Mouse (Mus musculus): ENCODE results near the gene Gng2. TPM values are rescaled to one million over a fixed set of nuclear protein-coding genes. Genes with fewer than 3 reads are reported as not detected.

Gene Gng2
- polyA plus RNA-seq (2014; fragmentation: Nextera tagmentation; extraction: Ambion mirVana), result 23.7 and 32.7 TPM in 2 replicates

DNA sequence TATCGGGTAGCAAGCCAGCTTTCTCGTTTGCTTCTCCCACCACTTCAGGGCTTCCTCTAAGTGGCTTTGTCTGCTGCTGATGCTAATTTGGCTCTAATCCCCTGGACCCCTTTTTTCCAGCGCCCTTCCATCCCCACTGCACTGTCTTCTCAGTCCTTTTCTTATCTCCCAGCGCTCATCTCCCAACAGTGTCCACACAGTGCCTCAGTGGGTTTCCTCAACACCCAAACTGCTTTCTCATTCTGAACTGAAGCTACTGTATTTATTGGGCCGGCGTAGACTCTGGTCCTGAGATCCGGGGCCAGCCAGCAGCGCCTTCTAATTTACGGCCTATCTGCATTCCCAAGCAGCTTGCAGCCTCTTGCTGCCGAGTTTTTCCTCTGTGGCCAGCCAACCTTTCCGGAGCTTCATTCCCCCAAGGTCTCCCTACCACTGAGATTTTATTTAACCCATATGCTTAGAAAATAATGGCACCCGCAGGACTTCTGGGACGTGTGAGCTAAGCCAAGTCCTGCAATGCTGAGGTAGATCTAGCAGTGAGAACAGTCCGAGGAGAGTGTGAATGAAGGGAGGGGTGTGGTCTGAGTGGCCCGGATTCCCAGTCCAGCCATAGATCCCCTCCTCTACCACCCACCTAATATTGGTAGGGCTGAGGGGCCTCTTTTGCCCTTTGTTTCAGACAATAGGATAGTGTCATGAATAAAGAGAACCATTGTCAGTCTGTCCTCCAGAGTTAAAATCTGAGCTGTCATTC is at the start of gene Gng2:
Gng2 (minus strand) TSS at position 357 of the 754 bp plus-strand sequence.
- WGBS, result 13% methylated on average over 15 of the region's 15 CpGs
- Histone ChIP-seq H3K9ac (ENCODE audit: low read depth, low read length) (peak within 1 kb of the TSS; percentile 47), H3K36me3 (ENCODE audit: control insufficient read depth, insufficient read depth, low read length) (no peaks in the 10 kb centered on the region), H3K9me3 (ENCODE audit: control insufficient read depth, low read length) (no peaks in the 10 kb centered on the region), H3K27ac (ENCODE audit: low read depth, low read length) (peak within 1 kb of the TSS; percentile 9; the same call in 1 of the 2 replicates), H3K4me2 (peak within 1 kb of the TSS; percentile 73), H3K4me1 (replicated peaks; ENCODE audit: control insufficient read depth, insufficient read depth, low read length) (peaks cover 8% of the 10 kb centered on the region; the same call in 1 of the 2 replicates), H3K27me3 (replicated peaks; ENCODE audit: control insufficient read depth, insufficient read depth, low read length) (0 out of 2 replicates have a peak, but pooled peaks cover 5% of the 10 kb centered on the region), H3K4me3 (ENCODE audit: low read depth, low read length) (peak within 1 kb of the TSS; percentile 47)
- DNase-seq (ENCODE audit: low spot score) (no peak), ATAC-seq (replicated peaks; ENCODE audit: low FRiP score) (peak; percentile 53; the same call in 1 of the 2 replicates)

DNA sequence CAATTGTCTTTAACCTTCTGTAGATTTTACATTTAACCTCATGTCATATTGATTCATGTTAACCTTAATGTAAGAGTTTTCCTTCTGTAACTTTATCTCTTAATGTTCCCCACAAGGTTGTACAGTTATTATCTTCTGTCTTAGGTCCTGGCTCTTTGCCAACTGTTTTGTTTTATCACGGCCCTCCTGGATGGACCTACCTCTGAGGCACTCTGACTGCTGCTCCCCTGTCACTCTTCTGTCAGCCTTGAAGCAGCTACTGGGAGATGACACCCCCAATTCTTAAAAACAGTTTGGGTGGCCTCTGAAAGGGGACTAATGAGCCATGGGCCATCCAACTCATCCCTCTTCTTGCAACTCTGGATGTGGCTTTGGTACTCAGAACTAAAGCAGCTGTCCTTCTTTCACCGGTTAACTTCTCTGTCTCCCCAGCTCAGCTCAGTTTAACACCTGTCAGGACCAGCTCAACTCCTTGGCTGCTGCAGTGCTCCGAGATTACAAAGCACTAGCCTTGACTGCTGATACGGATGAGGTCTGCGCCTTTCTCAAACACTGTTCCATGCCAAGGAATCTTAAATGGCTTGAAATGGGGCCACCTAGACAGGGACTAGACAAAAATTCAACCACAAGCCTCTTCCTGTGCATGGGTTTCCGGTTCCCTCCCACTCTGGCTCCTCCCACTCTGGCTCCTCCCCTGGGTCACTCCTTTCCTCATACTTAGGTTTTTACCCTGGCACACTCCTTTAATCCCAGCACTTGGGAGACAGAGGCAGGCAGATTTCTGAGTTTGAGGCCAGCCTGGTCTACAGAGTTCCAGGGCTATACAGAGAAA is 47.7 kb upstream of the Gng2 start:
- H3K4me3 ChIP-seq (ENCODE audit: low read depth, low read length), result peak overlapping the region; percentile 21; the same call in 1 of the 2 replicates
- no peaks in the 10 kb centered on the region for H3K27me3 ChIP-seq (replicated peaks; ENCODE audit: control insufficient read depth, insufficient read depth, low read length)
- peak; percentile 77 for ATAC-seq (replicated peaks; ENCODE audit: low FRiP score)
- H3K9ac ChIP-seq (ENCODE audit: low read depth, low read length), result no peak overlapping the region
- no peaks in the 10 kb centered on the region for H3K36me3 ChIP-seq (ENCODE audit: control insufficient read depth, insufficient read depth, low read length)
- peak overlapping the region; percentile 51 for H3K4me2 ChIP-seq
- H3K27ac ChIP-seq (ENCODE audit: low read depth, low read length), result peak overlapping the region; percentile 13; the same call in 1 of the 2 replicates
- 30% methylated on average over 6 of the region's 6 CpGs for WGBS
- no peaks in the 10 kb centered on the region; the same call in 1 of the 2 replicates for H3K4me1 ChIP-seq (replicated peaks; ENCODE audit: control insufficient read depth, insufficient read depth, low read length)
- H3K9me3 ChIP-seq (ENCODE audit: control insufficient read depth, low read length), result no peaks in the 10 kb centered on the region
- peak; percentile 57 for DNase-seq (ENCODE audit: low spot score)

- no peaks in the 10 kb centered on the region; the same call in 1 of the 2 replicates for H3K4me1 ChIP-seq (replicated peaks; ENCODE audit: control insufficient read depth, insufficient read depth, low read length)
- H3K9me3 ChIP-seq (ENCODE audit: control insufficient read depth, low read length), result no peaks in the 10 kb centered on the region
- no peak overlapping the region for H3K4me3 ChIP-seq (ENCODE audit: low read depth, low read length)
- 87% methylated on average over 2 of the region's 2 CpGs for WGBS
- H3K27ac ChIP-seq (ENCODE audit: low read depth, low read length), result no peak overlapping the region
- H3K36me3 ChIP-seq (ENCODE audit: control insufficient read depth, insufficient read depth, low read length), result no peaks in the 10 kb centered on the region
- no peaks in the 10 kb centered on the region for H3K27me3 ChIP-seq (replicated peaks; ENCODE audit: control insufficient read depth, insufficient read depth, low read length)
- H3K9ac ChIP-seq (ENCODE audit: low read depth, low read length), result no peak overlapping the region
- no peak for ATAC-seq (replicated peaks; ENCODE audit: low FRiP score)
- no peak overlapping the region for H3K4me2 ChIP-seq
- no peak for DNase-seq (ENCODE audit: low spot score)
These were observed 46.5 kb upstream of the Gng2 start for GRCm38 (mm10) chr14:20023939-20024338.

DNA sequence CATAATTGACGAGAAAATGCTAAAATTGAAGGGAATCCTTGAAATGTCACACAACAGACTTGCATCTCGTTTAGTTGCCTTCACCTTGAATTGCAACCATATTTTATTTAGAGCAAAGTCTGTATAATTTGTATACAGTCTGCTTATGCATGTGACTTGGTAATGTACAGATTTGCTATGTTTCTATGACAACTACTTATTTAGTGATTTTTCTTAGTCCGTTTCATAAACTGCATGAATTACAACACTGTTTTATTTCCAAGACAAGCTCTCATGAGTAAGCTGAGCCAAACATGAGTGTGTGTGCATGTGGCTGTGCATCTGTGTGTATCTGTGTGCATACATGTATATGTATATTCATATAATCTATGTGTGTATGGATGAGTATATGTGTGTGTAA is 42.1 kb upstream of the Gng2 start:
- ATAC-seq (replicated peaks; ENCODE audit: low FRiP score), result no peak
- 70% methylated on average over 3 of the region's 3 CpGs for WGBS

GRCm38 (mm10) chr14:20012506-20013275 is 35.3 kb upstream of the Gng2 start:
- no peaks in the 10 kb centered on the region for H3K4me1 ChIP-seq (replicated peaks; ENCODE audit: control insufficient read depth, insufficient read depth, low read length)
- ATAC-seq (replicated peaks; ENCODE audit: low FRiP score) (no peak), DNase-seq (ENCODE audit: low spot score) (no peak)
- 60% methylated on average over 9 of the region's 9 CpGs for WGBS
- no peak overlapping the region for H3K9ac ChIP-seq (ENCODE audit: low read depth, low read length)
- H3K27ac ChIP-seq (ENCODE audit: low read depth, low read length), result no peak overlapping the region
- no peak overlapping the region for H3K4me2 ChIP-seq
- H3K9me3 ChIP-seq (ENCODE audit: control insufficient read depth, low read length), result no peaks in the 10 kb centered on the region
- H3K4me3 ChIP-seq (ENCODE audit: low read depth, low read length), result no peak overlapping the region
- no peaks in the 10 kb centered on the region for H3K27me3 ChIP-seq (replicated peaks; ENCODE audit: control insufficient read depth, insufficient read depth, low read length)
- no peaks in the 10 kb centered on the region for H3K36me3 ChIP-seq (ENCODE audit: control insufficient read depth, insufficient read depth, low read length)

More for the DNA sequence above, 42.1 kb upstream of the Gng2 start:
- no peak overlapping the region for H3K9ac ChIP-seq (ENCODE audit: low read depth, low read length)
- no peak overlapping the region for H3K27ac ChIP-seq (ENCODE audit: low read depth, low read length)
- H3K4me2 ChIP-seq, result no peak overlapping the region
- H3K4me3 ChIP-seq (ENCODE audit: low read depth, low read length), result no peak overlapping the region
- no peaks in the 10 kb centered on the region for H3K27me3 ChIP-seq (replicated peaks; ENCODE audit: control insufficient read depth, insufficient read depth, low read length)
- H3K36me3 ChIP-seq (ENCODE audit: control insufficient read depth, insufficient read depth, low read length), result no peaks in the 10 kb centered on the region
- H3K9me3 ChIP-seq (ENCODE audit: control insufficient read depth, low read length), result no peaks in the 10 kb centered on the region
- no peaks in the 10 kb centered on the region for H3K4me1 ChIP-seq (replicated peaks; ENCODE audit: control insufficient read depth, insufficient read depth, low read length)
- DNase-seq (ENCODE audit: low spot score), result no peak

DNA sequence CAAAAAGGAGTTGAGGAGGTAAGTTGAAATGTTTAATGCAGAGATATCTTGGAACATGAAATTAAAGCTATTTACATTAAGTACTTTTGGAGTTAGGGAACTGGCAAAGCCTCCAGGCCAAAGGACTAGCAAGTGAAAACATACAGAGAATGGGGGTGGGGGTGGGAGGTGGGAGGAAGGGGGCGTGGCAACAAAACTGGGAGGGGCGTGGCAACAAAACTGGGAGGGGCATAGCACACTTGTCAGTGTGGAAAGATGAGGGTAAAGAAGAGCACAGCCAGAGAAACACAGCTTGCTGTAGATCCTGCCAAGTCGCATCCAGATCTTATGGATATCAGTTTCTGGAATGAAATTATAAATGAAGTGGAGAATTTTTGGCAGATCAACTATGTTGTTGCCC is 30.0 kb upstream of the Gng2 start:
- WGBS, result 55% methylated on average over 3 of the region's 3 CpGs
- Histone ChIP-seq H3K4me2 (no peak overlapping the region), H3K9ac (ENCODE audit: low read depth, low read length) (no peak overlapping the region), H3K27me3 (replicated peaks; ENCODE audit: control insufficient read depth, insufficient read depth, low read length) (no peaks in the 10 kb centered on the region), H3K4me3 (ENCODE audit: low read depth, low read length) (no peak overlapping the region), H3K4me1 (replicated peaks; ENCODE audit: control insufficient read depth, insufficient read depth, low read length) (no peaks in the 10 kb centered on the region), H3K36me3 (ENCODE audit: control insufficient read depth, insufficient read depth, low read length) (no peaks in the 10 kb centered on the region), H3K9me3 (ENCODE audit: control insufficient read depth, low read length) (no peaks in the 10 kb centered on the region; the same call in 1 of the 2 replicates), H3K27ac (ENCODE audit: low read depth, low read length) (no peak overlapping the region)
- no peak for DNase-seq (ENCODE audit: low spot score)
- ATAC-seq (replicated peaks; ENCODE audit: low FRiP score), result no peak

DNA sequence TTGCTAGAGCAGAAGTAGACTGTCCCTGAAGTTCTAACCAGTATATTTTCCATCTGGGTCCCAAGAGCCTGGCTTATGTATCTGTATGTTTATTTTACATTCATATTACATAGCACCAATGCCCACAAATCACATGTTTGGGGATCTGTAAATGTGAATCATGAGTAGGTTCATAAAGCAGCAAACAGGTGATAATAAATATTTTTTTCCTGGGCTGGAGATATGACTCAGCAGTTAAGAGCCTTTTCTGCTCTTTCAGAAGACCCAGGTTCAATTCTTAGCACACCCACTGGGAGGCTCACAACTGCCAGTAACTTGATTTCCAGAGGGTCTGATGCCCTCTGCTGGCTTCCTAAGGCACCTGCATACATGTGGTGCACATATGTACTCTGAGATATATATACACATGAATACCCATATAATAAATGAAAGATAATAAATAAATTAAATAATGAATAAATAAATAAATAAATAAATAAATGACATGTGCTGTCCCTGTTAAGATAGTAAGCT is 27.4 kb upstream of the Gng2 start:
- Histone ChIP-seq H3K4me1 (replicated peaks; ENCODE audit: control insufficient read depth, insufficient read depth, low read length) (no peaks in the 10 kb centered on the region), H3K27ac (ENCODE audit: low read depth, low read length) (no peak overlapping the region), H3K9me3 (ENCODE audit: control insufficient read depth, low read length) (no peaks in the 10 kb centered on the region; the same call in 1 of the 2 replicates), H3K9ac (ENCODE audit: low read depth, low read length) (no peak overlapping the region), H3K4me2 (no peak overlapping the region), H3K4me3 (ENCODE audit: low read depth, low read length) (no peak overlapping the region), H3K27me3 (replicated peaks; ENCODE audit: control insufficient read depth, insufficient read depth, low read length) (no peaks in the 10 kb centered on the region), H3K36me3 (ENCODE audit: control insufficient read depth, insufficient read depth, low read length) (no peaks in the 10 kb centered on the region)
- no peak for ATAC-seq (replicated peaks; ENCODE audit: low FRiP score)
- DNase-seq (ENCODE audit: low spot score), result no peak

GRCm38 (mm10) chr14:19996853-19997252 is 19.4 kb upstream of the Gng2 start:
- no peaks in the 10 kb centered on the region for H3K4me1 ChIP-seq (replicated peaks; ENCODE audit: control insufficient read depth, insufficient read depth, low read length)
- H3K9me3 ChIP-seq (ENCODE audit: control insufficient read depth, low read length), result no peaks in the 10 kb centered on the region
- no peaks in the 10 kb centered on the region for H3K27me3 ChIP-seq (replicated peaks; ENCODE audit: control insufficient read depth, insufficient read depth, low read length)
- ATAC-seq (replicated peaks; ENCODE audit: low FRiP score) (no peak), DNase-seq (ENCODE audit: low spot score) (no peak)
- H3K4me3 ChIP-seq (ENCODE audit: low read depth, low read length), result no peak overlapping the region
- H3K27ac ChIP-seq (ENCODE audit: low read depth, low read length), result no peak overlapping the region
- H3K9ac ChIP-seq (ENCODE audit: low read depth, low read length), result no peak overlapping the region
- WGBS, result 83% methylated on average over 5 of the region's 5 CpGs
- no peak overlapping the region for H3K4me2 ChIP-seq
- H3K36me3 ChIP-seq (ENCODE audit: control insufficient read depth, insufficient read depth, low read length), result no peaks in the 10 kb centered on the region
